Mouse (Mus musculus): ENCODE data around the gene Sestd1.

GRCm38 (mm10) chr2:77270136-77270535 lies 10.3 kb downstream of the Sestd1 start:
- TF ChIP-seq CTCF (IDR thresholded peaks at IDR 0.05; ENCODE audit: control insufficient read depth, insufficient read depth, low read length) (no peak), POLR2A (IDR thresholded peaks at IDR 0.05; ENCODE audit: borderline replicate concordance, control insufficient read depth, low read depth, low read length) (no peak)
